Mouse (Mus musculus): ENCODE data around the gene Syt1. TPM values are rescaled to one million over a fixed set of nuclear protein-coding genes. Genes with fewer than 3 reads are reported as not detected.

Syt1 gene
- polyA plus RNA-seq, 1 experiment: 0.58 TPM

DNA sequence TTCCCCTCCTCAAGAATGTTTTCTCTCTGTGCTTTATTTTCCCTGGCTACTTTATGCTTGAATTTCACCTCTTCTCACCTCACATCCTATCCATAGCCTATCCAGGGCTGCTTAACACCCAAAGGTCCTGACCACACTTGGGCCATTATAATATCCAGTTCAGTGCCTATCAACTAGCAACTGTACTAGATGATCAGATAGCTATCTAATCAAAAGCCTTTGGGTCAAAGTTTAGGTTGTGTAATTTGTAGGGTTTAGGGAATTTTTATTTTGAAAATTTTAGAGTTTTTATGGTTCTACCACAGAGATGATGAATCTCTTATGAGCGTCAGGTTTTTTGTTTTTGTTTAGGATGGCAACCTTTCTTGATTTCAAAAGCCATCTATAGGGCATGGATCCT lies 125.0 kb downstream of the Syt1 start:
- no peak for DNase-seq (ENCODE audit: low spot score)

DNA sequence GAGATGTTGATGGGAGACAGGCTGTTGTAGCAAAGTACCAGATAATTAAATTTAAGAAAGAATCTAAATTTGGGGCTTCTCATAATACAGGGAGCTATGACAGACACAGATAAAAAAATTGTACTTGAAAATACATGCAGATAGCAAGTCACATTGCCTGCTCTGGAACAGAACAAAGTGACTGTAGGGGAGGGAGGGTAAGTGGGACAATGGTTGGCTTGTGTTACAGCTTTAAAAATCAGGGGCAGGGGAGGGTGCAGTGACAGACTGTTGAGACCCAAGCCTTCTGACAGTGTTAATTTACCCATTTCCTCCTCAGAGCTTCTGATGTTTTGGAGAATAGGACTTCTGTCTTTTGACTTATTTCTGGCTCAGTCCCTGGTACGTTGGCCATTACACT lies 126.3 kb downstream of the Syt1 start:
- no peak for DNase-seq (ENCODE audit: low spot score)

DNA sequence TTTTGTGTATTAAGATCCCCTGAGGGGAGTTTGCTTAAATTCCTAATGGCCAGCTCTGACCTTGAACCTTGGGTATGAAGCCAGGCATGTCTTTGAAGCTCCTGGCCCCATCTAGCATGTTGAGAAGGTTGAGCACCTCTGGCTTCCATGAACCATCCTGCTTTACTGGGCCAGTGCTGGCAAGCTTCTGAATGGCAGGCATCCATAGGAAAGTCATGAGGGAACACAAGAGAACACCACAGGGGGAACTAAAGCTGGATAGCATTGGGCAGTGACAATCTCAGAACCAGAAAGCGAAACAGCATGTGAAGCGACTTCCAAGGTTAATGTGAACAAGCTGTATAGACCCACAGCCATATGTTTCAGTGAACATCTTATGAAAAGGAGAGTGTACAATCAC lies 130.4 kb downstream of the Syt1 start:
- no peak for DNase-seq (ENCODE audit: low spot score)

DNA sequence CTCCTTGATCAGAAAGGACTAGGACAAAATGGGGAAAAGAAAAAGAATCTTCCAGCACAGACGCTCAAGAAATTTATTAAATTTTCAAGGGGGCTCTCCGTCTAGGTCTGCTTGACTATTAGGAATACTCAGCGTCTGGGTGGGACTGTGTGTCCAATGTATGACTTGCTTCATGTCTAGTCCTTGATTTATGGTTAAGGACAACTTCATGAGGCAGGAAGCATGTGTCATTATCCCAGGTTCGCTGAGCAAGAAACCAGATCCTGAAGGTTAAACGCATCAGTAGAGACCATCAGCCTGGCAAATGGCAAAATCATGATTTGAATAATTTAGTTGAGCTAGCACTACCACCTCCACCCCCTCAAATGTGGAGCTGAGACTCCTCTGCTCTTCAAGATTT lies 135.1 kb downstream of the Syt1 start:
- DNase-seq (ENCODE audit: low spot score): no peak

DNA sequence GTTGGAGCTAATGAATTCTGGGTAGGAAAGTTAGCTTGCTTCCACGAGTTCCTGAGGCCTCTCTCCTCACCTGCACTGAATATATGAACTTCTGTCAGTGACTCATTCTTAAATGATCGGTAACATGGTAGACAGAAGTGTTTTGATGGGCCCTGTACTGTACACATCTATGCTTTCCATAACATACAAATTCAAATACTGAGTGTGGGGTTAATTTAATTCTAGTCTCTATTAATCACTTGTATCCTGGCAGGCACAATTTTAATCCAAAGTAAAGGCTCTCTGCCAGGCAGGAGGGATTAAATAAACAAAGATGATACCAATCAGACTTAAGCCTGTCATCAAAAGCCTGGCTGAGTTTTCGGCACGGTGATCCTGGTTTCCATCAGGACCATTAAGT lies 136.1 kb downstream of the Syt1 start:
- no peak for DNase-seq (ENCODE audit: low spot score)

DNA sequence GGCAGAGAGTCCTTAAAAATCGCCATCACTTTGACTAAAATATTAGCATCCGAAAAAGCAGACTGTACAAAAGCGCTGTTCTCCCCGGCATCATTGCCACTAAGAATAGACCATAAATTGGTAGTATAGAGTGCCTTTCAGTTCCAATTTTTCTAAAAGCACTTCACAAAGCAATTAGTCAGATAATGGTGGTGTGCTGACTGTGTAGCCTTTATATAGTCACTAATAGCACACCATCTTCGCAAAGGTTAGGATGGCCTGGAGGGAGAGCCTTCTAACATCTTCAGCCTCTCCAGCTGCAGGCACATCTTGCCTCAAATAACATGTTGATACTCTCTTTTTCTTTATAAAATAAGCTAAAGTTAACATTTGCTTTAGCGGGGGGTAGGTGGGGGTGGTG lies 138.4 kb downstream of the Syt1 start:
- DNase-seq (ENCODE audit: low spot score): no peak

DNA sequence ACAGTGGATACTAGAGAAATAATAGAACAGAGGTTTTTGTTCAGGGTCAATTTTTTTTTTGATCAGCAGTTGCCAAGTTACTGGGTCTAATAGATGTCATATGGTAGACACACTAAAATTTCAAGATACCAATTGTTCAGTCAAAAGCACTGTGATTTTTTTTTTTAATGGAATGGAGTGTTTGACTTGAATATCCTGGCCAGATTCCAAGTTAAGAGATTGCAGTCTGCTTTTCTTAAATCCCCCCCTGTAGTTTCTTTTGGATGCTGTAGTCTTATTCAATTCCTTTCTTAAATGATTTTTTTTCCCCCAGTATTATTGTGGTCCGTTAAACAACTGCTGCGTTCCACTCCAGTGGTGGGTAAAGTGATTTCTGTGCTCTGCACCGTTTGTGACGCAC lies 140.2 kb downstream of the Syt1 start:
- no peak for DNase-seq (ENCODE audit: low spot score)

DNA sequence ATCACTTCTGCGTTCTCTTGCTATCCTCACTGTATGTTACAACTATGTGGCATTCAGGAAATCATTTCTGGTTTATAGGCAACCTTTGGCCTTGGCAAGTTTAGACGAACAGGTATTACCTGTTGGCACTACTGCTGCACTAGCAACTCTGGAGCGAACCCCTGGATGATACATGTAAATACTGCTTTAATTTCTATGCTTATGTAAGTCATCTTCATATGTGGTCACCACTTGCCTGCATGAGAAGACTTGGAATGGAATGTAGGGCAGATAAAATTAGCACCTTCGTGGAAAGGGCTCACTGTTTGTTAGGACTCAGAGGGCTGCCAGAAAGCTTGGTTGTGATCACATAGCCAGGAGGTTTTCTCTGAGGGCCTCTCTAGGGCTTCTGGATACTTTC lies 142.6 kb downstream of the Syt1 start:
- no peak for DNase-seq (ENCODE audit: low spot score)

DNA sequence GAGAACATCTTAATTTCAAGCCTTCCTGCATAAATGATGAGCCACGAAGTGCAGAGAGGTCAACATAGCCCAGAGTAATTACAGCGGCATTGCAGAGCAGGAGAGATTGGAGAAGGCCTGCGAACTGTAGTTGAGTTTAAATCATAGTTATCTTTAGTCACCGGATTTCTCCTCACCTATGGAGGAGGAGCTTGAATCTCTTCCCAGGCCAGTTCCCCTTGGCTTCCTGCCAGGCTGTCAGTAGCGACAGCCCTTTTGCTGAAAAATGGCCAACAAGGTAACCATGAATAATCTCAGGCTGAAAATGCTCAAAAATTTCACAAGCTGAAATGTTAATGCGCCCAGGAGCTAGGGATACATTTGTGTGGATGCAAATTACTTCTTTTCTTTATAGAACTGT lies 143.6 kb downstream of the Syt1 start:
- DNase-seq (ENCODE audit: low spot score): no peak

DNA sequence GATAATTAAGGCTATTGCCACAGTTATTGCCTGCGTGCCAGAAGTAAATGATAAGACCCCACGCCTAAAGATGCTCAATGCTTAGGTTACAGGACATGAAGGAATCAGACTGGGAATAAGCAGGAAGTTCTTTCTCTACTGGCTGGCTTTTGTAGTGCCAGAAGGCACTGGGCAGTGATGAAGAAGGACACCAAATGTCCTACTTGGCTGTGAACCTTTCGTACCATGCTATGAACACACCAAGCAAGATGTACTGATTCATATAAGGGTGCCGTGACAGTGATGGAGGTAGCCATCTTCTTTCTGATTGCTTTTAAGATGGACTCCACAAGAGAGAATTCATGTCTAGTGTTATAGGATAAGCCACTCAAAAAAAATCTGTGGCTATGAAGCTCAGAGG lies 145.2 kb downstream of the Syt1 start:
- DNase-seq (ENCODE audit: low spot score): no peak

DNA sequence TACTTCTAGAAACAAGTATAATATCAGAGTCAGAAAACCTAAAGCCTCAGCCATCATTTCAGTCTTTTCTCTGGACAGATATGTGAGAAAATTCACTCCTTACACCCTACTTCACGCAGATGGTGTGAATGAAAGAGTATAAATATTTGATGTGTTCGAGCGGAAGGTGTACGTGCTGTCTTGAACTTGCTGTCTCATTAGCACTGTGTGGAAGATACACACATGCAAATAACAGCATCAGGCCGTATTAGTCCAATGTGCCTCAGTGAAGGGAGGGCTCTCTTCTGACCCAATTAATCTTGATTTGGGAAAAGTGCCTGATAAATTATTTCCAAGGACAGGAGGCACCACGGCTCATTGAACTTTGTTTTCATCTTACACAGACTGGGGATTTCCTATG lies 154.8 kb downstream of the Syt1 start:
- DNase-seq (ENCODE audit: low spot score): no peak

DNA sequence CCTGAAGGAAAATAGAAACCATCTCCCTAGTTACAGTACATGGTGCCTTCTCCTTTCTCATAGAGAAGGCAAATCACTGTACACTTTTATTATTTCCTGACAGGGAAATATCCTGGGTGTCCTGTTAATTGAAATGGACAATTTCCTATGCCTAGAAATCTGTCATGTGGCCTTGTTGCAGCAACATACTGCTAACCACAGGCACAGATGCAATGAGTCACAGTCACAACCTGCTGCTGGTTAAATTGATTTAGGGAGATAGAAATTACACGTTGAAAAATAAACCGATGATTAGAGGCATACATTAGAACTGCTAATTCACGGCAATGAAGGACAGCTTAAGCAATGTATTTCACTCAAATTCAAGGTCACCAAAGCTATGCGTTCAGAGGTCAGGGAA lies 158.0 kb downstream of the Syt1 start:
- DNase-seq (ENCODE audit: low spot score): no peak

DNA sequence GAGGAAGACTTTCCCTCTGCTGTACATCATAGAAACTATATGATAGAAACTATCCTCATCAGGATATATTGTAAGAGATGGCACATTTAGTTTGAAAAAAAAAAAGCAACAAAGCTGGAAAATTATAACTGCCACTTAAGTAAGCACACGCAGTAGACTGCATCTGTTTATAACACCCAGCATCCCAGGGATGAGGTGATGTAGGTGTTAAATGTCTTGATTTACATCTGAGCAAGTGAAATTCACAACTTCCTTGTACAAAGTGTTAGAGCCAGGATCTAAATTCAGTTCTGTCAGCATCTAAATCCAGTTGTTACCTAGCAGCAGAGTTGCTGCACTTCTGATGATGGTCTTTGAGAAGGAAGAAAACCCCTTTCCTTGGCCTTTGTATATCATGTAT lies 173.3 kb downstream of the Syt1 start:
- DNase-seq (ENCODE audit: low spot score): no peak

DNA sequence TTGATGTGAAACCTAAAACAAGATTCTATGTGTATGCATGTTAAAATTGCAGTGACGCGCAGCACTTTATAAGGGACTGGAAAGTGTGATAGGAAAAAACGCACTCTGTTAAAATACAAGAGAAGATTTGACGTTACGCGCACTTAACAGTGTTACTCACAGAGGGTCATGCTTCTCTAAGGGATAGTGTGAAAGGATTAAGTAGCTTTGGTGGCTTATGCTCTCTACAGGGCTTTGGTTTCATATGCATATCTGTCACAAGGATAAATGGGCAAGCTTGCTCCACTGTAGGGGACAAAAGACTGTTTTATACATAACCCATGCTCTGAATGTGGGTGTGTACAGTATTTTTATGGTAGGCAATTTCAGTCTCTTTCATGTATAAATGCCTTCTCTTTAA lies 178.5 kb downstream of the Syt1 start:
- DNase-seq (ENCODE audit: low spot score): no peak

DNA sequence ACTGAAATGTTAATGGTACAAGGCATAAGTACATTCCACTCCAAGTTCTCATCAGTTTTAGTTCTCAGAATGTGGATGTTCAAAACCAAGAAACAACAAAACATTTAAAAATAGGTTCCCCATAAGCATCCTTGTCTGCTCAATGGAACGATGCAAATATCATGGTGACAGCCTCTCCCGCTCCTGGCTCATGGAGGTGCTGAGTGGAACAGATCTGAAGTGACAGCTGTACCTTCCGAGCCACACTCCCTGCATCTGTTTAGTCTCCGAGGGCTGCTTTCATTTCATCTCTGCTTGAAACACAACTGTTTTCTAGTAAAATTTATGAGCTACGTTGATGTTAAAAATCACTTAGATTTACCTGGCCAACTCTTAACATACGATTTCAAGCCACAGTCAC lies 179.0 kb downstream of the Syt1 start:
- no peak for DNase-seq (ENCODE audit: low spot score)

DNA sequence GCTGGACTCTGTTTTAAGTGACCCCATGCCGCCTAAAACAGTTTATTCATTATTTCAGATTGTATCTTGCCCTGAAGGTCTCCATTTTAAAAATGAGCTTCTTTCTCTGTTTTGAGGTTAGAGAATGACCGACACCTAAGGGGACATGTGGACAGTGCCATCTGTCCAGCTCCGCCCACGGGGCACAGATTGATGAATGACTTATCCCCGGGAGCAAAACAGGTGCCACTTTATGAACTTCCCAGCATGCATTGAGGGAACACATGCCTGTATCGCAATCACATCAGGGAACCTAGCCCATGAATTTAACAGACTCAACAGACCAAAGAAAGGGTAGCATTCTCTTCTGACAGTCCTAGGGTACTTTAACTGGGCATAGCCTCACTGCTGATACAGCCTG lies 188.5 kb downstream of the Syt1 start:
- no peak for DNase-seq (ENCODE audit: low spot score)

DNA sequence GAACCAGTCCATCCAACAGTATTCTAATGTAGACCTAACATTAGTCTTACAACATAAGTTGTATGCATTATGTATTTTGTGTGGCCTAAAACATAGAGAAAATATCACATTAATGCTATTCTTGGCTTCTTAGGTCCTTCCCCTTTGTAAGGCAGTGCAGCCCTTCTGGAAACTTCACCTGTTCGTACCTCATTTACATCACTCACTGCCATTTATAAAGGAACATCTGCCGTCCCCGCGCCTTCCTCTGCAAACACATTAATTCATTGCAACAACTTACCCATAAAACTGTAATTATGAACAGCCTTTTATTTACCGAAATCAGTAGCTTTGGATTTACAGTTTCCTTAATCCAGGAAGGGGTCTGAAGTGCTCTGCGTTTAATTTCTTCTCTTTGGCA lies 195.4 kb downstream of the Syt1 start:
- DNase-seq (ENCODE audit: low spot score): no peak

DNA sequence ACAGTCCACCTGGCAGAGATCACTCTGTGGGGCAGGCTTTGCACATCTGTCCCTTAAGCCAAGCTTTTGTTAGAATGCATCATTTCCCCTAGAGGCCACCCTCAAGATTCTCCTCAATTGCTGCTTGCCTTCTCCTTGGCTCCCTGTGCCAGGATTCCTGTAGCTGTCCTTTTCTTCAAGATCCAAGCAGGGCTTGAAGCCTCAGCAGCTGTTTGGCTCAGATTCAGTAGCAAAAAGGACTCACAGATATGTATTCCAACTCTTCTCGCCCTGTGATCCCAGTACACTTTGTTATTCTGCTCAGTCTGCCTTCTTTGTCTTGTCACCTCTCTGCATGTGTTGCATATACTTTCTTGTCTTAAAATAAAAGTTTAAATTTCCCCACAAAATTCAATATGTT lies 206.4 kb downstream of the Syt1 start:
- no peak for DNase-seq (ENCODE audit: low spot score)

DNA sequence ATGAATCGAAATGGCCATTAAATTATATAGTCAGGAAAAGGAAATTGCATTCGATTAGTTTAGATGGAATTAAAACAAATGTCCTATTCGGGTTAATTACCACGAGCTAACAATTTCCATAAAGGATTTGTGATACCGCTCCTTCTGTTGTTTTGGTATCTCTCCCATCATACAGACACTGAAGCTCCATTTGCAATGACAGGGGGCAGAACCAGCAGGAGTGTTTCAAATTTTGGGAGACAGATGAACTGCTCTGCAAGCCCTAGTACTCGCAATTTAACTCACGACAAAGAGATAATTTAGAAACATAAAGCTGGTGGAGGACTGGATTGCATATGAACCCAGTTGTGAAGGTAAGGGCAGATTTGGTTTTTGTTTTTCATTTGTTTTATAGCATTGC lies 210.0 kb downstream of the Syt1 start:
- no peak for DNase-seq (ENCODE audit: low spot score)

DNA sequence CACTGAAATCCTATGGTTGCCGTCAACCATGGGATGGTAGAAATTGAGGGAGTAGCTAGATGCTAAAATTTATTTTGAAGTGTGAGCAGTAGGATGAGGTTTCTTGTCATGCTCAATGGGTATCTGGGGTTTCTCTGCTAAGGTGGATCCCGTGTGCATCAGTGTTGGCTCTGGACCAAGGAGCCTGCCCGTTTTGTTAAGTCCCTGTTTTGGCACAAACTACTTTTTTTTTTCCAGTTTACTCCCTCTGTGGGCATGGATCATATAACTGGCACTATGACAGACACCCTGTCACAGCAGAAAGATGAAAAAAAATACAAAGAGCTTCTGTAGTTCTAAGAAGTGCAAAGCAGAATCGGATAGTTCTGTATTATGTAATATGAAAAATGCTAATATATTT lies 212.0 kb downstream of the Syt1 start:
- DNase-seq (ENCODE audit: low spot score): no peak

DNA sequence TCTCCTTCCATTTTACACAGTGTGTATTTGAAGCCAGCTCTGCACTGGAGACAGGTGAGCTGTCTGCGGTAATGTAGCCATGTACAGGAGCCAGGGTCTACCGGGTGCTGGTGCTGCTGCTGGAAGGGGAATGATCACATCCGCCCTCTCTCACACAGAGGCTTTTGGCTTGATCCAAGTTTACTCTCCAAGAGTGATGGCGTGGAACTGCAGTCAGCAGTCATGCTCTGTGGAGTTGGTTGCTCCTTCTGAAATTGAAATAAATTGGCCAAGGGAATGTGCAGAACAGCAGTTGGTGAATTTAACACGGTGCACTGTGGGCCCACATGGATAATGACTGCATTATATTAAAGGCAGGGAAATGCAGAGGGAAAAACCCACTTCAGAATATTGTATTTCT lies 228.0 kb downstream of the Syt1 start:
- no peak for DNase-seq (ENCODE audit: low spot score)

DNA sequence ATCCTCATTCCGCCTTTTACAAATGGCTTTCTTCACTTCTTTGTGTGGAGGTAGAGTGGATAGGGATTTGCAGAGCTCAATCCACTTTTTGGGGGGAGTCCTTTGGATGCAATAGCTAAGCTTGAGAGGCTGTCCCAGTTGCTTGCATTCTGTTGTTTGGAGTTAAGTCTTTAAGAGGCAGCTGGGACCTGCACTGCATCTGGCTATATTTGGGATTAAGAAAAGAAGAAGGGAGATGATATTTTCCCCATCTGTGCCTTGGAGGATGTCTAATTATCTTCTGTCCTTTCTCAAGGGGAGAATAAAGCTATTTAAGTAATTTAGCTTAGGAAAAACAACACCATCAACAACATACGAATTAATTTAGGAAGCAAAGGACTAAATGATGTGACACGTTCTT lies 230.2 kb downstream of the Syt1 start:
- no peak for DNase-seq (ENCODE audit: low spot score)

DNA sequence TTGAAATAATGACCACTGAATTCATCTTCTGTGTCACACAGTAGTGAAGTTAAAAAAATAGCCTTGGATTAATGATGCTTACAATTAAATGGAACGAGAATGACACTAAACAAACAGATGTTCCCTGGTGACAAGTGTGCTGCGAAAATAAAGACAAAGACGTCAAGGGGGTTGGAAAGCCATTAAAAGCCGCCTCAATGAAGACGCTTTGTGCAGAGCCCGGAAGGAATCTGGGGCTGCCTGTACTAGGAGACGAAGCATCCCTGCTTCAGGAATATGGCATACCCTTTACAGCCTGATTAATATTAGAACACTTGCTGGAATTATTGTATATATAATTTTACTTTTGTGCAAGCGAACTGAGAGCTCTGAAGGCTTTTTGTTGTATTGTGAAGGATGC lies 234.0 kb downstream of the Syt1 start:
- no peak for DNase-seq (ENCODE audit: low spot score)

DNA sequence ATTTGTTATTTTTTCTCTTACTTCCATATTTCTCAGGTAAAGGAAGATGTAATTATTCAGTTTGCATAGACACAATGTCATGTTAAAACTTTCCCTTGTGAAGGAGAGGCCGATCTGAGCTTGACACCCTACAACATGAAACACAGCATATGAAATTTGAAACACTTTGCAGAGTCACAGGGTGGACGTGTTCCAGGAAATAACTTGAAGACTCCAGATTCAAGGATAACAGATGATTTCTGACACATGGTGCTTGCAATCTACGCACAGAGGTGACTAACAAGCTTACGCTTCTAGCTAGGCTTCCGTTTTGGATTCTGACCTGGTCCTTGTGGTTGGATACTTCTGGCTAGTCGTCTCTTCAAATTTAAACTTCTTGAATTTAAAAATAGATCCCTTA lies 239.7 kb downstream of the Syt1 start:
- no peak for DNase-seq (ENCODE audit: low spot score)

DNA sequence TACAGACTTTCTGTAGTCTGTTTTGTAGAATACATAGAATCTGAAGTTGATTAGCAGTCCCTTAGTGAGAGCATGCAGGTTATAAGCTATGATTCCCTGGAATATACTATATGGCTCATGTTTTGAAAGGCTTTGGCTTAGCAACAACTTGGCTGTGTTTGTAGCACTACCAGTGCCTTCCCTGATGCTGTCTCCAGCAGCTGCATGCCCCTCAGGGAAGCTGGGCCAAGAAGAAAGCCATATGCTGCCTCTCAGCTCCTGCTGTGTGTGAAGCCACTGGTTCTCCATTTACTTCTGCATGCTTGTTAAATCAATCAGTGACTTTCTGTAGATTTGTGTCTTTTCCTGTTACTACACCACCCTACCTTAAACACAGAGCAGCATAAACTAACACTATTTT lies 245.2 kb downstream of the Syt1 start:
- no peak for DNase-seq (ENCODE audit: low spot score)
